Mouse (Mus musculus): Measurements from ENCODE around the gene Ccdc124. TPM values are rescaled to one million over a fixed set of nuclear protein-coding genes. Genes with fewer than 3 reads are reported as not detected.

The Ccdc124 gene
- polyA plus RNA-seq, 2 experiments: 58.9 to 96.2 TPM

- Histone ChIP-seq H3K4me2 (replicated peaks; ENCODE audit: low read depth, low read length, severe bottlenecking) (no peak overlapping the region), H3K27ac (replicated peaks; ENCODE audit: low read depth, low read length) (no peak overlapping the region), H3K9ac (ENCODE audit: low read depth, low read length, severe bottlenecking) (no peak overlapping the region), H3K27me3 (ENCODE audit: control insufficient read depth, insufficient read depth, low read length) (no peaks in the 10 kb centered on the region), H3K4me1 (ENCODE audit: control insufficient read depth, insufficient read depth, low read length) (peaks cover 3% of the 10 kb centered on the region; the same call in 1 of the 2 replicates), H3K9me3 (ENCODE audit: control insufficient read depth, low read length) (no peaks in the 10 kb centered on the region), H3K36me3 (ENCODE audit: control insufficient read depth, insufficient read depth, low read length) (no peaks in the 10 kb centered on the region), H3K4me3 (replicated peaks; ENCODE audit: low read length) (no peak overlapping the region)
- DNase-seq (ENCODE audit: low spot score): no peak
- no peak for TF ChIP-seq POLR2A (IDR thresholded peaks at IDR 0.05; ENCODE audit: borderline replicate concordance, extremely low read depth, insufficient read depth, insufficient read length)
- WGBS: 76% methylated on average over 4 of the region's 4 CpGs
- ATAC-seq (ENCODE audit: low FRiP score, low read depth): no peak
Observed at GRCm38 (mm10) chr8:70850947-70851346, 22.8 kb downstream of the Ccdc124 start.

- Histone ChIP-seq H3K27me3 (ENCODE audit: control insufficient read depth, insufficient read depth, low read length) (no peaks in the 10 kb centered on the region), H3K27ac (replicated peaks; ENCODE audit: low read depth, low read length) (no peak overlapping the region), H3K9ac (ENCODE audit: low read depth, low read length, severe bottlenecking) (no peak overlapping the region), H3K4me2 (replicated peaks; ENCODE audit: low read depth, low read length, severe bottlenecking) (no peak overlapping the region), H3K36me3 (ENCODE audit: control insufficient read depth, insufficient read depth, low read length) (no peaks in the 10 kb centered on the region), H3K9me3 (ENCODE audit: control insufficient read depth, low read length) (no peaks in the 10 kb centered on the region), H3K4me3 (replicated peaks; ENCODE audit: low read length) (no peak overlapping the region), H3K4me1 (ENCODE audit: control insufficient read depth, insufficient read depth, low read length) (peaks cover 3% of the 10 kb centered on the region; the same call in 1 of the 2 replicates)
- no peak for TF ChIP-seq POLR2A (IDR thresholded peaks at IDR 0.05; ENCODE audit: borderline replicate concordance, extremely low read depth, insufficient read depth, insufficient read length)
- WGBS: 79% methylated on average over 7 of the region's 7 CpGs
- DNase-seq (ENCODE audit: low spot score): no peak
- ATAC-seq (ENCODE audit: low FRiP score, low read depth): no peak
Observed at GRCm38 (mm10) chr8:70850132-70850845, 23.4 kb downstream of the Ccdc124 start.

GRCm38 (mm10) chr8:70849333-70849990, 24.3 kb downstream of the Ccdc124 start:
- no peak overlapping the region for H3K4me3 ChIP-seq (replicated peaks; ENCODE audit: low read length)
- H3K36me3 ChIP-seq (ENCODE audit: control insufficient read depth, insufficient read depth, low read length): no peaks in the 10 kb centered on the region
- DNase-seq (ENCODE audit: low spot score) (no peak), ATAC-seq (ENCODE audit: low FRiP score, low read depth) (no peak)
- no peaks in the 10 kb centered on the region for H3K27me3 ChIP-seq (ENCODE audit: control insufficient read depth, insufficient read depth, low read length)
- H3K9me3 ChIP-seq (ENCODE audit: control insufficient read depth, low read length): no peaks in the 10 kb centered on the region
- no peak overlapping the region for H3K4me2 ChIP-seq (replicated peaks; ENCODE audit: low read depth, low read length, severe bottlenecking)
- no peak overlapping the region for H3K27ac ChIP-seq (replicated peaks; ENCODE audit: low read depth, low read length)
- 83% methylated on average over 3 of the region's 3 CpGs for WGBS
- TF ChIP-seq POLR2A (IDR thresholded peaks at IDR 0.05; ENCODE audit: borderline replicate concordance, extremely low read depth, insufficient read depth, insufficient read length): no peak
- no peak overlapping the region for H3K9ac ChIP-seq (ENCODE audit: low read depth, low read length, severe bottlenecking)
- H3K4me1 ChIP-seq (ENCODE audit: control insufficient read depth, insufficient read depth, low read length): peaks cover 3% of the 10 kb centered on the region; the same call in 1 of the 2 replicates

- 57% methylated on average over 15 of the region's 15 CpGs for WGBS
- TF ChIP-seq POLR2A (IDR thresholded peaks at IDR 0.05; ENCODE audit: borderline replicate concordance, extremely low read depth, insufficient read depth, insufficient read length): no peak
- no peak for ATAC-seq (ENCODE audit: low FRiP score, low read depth)
Observed at GRCm38 (mm10) chr8:70846371-70847154, 27.2 kb downstream of the Ccdc124 start.

GRCm38 (mm10) chr8:70845108-70845507, 28.6 kb downstream of the Ccdc124 start:
- no peak overlapping the region for H3K4me3 ChIP-seq (replicated peaks; ENCODE audit: low read length)
- H3K4me1 ChIP-seq (ENCODE audit: control insufficient read depth, insufficient read depth, low read length): 0 out of 2 replicates have a peak, but pooled peaks cover 3% of the 10 kb centered on the region
- H3K9ac ChIP-seq (ENCODE audit: low read depth, low read length, severe bottlenecking): no peak overlapping the region
- no peaks in the 10 kb centered on the region for H3K9me3 ChIP-seq (ENCODE audit: control insufficient read depth, low read length)
- H3K27ac ChIP-seq (replicated peaks; ENCODE audit: low read depth, low read length): no peak overlapping the region
- no peak for DNase-seq (ENCODE audit: low spot score)
- ATAC-seq (ENCODE audit: low FRiP score, low read depth): no peak
- no peaks in the 10 kb centered on the region for H3K36me3 ChIP-seq (ENCODE audit: control insufficient read depth, insufficient read depth, low read length)
- TF ChIP-seq POLR2A (IDR thresholded peaks at IDR 0.05; ENCODE audit: borderline replicate concordance, extremely low read depth, insufficient read depth, insufficient read length): no peak
- 47% methylated on average over 5 of the region's 5 CpGs for WGBS
- no peak overlapping the region for H3K4me2 ChIP-seq (replicated peaks; ENCODE audit: low read depth, low read length, severe bottlenecking)
- H3K27me3 ChIP-seq (ENCODE audit: control insufficient read depth, insufficient read depth, low read length): no peaks in the 10 kb centered on the region

More at GRCm38 (mm10) chr8:70846371-70847154, 27.2 kb downstream of the Ccdc124 start:
- H3K4me1 ChIP-seq (ENCODE audit: control insufficient read depth, insufficient read depth, low read length): no peaks in the 10 kb centered on the region
- no peak overlapping the region for H3K9ac ChIP-seq (ENCODE audit: low read depth, low read length, severe bottlenecking)
- H3K4me2 ChIP-seq (replicated peaks; ENCODE audit: low read depth, low read length, severe bottlenecking): no peak overlapping the region
- H3K4me3 ChIP-seq (replicated peaks; ENCODE audit: low read length): no peak overlapping the region
- no peak overlapping the region for H3K27ac ChIP-seq (replicated peaks; ENCODE audit: low read depth, low read length)
- no peaks in the 10 kb centered on the region for H3K9me3 ChIP-seq (ENCODE audit: control insufficient read depth, low read length)
- no peak for DNase-seq (ENCODE audit: low spot score)
- H3K27me3 ChIP-seq (ENCODE audit: control insufficient read depth, insufficient read depth, low read length): no peaks in the 10 kb centered on the region
- no peaks in the 10 kb centered on the region for H3K36me3 ChIP-seq (ENCODE audit: control insufficient read depth, insufficient read depth, low read length)
